Comparison of ENCODE assay signal across 8 mouse cellular contexts in genomic region chr7:45103652-45104180, GRCm38 (mm10). TPM values are rescaled to one million over a fixed set of nuclear protein-coding genes. Genes with fewer than 3 reads are reported as not detected.
A peak's percentile ranks its signal among the peaks of the same experiment; 100 is the strongest.
DNase-seq lines count a peak whose midpoint lies in the region; ATAC-seq and TF ChIP-seq lines count a peak whose summit lies in the region.

Gene Fcgrt (minus strand): TSS chr7:45103851.

- H3K4me3 ChIP-seq in embryonic facial prominence, embryonic 12.5 days, result peak within 1 kb of the TSS; percentile 20; the same call in 1 of the 2 replicates
- peak within 1 kb of the TSS; percentile 45 for H3K4me3 ChIP-seq in heart, embryonic 15.5 days
- H3K4me3 ChIP-seq in liver, embryonic 14.5 days (ENCODE audit: insufficient read depth in 1 of 2, low read depth in 2 of 2, low read length in 2 of 2), result peak within 1 kb of the TSS; percentile 30 to 34
- no peak within 1 kb of the TSS; the same call in 1 of the 2 replicates for H3K4me3 ChIP-seq in neural tube, embryonic 12.5 days

- no peaks in the 10 kb centered on the region for H3K9me3 ChIP-seq in embryonic facial prominence, embryonic 12.5 days
- no peaks in the 10 kb centered on the region for H3K9me3 ChIP-seq in heart, embryonic 15.5 days (replicated peaks)
- H3K9me3 ChIP-seq in liver, embryonic 14.5 days (ENCODE audit: control insufficient read depth, low read length), result no peaks in the 10 kb centered on the region
- no peaks in the 10 kb centered on the region for H3K9me3 ChIP-seq in neural tube, embryonic 12.5 days

- no peak for TF ChIP-seq CTCF in liver, embryonic 14.5 days (IDR thresholded peaks at IDR 0.05; ENCODE audit: low read depth)

- no peaks in the 10 kb centered on the region for H3K36me3 ChIP-seq in embryonic facial prominence, embryonic 12.5 days
- no peaks in the 10 kb centered on the region for H3K36me3 ChIP-seq in heart, embryonic 15.5 days
- no peaks in the 10 kb centered on the region for H3K36me3 ChIP-seq in liver, embryonic 14.5 days (replicated peaks; ENCODE audit: control insufficient read depth, insufficient read depth, low read depth)
- no peaks in the 10 kb centered on the region for H3K36me3 ChIP-seq in neural tube, embryonic 12.5 days

- H3K4me2 ChIP-seq in embryonic facial prominence, embryonic 12.5 days (replicated peaks), result peak within 1 kb of the TSS; percentile 36
- H3K4me2 ChIP-seq in heart, embryonic 15.5 days, result peak within 1 kb of the TSS; percentile 62
- peak within 1 kb of the TSS; percentile 53 for H3K4me2 ChIP-seq in liver, embryonic 14.5 days (ENCODE audit: low read depth)
- H3K4me2 ChIP-seq in neural tube, embryonic 12.5 days (replicated peaks), result no peak within 1 kb of the TSS; the same call in 1 of the 2 replicates

- WGBS in embryonic facial prominence, embryonic 12.5 days, result 48% methylated on average over 7 of the region's 7 CpGs
- 23% methylated on average over 7 of the region's 7 CpGs for WGBS in heart, embryonic 15.5 days
- WGBS in liver, embryonic 14.5 days (ENCODE audit: insufficient replicate concordance), result 39% methylated on average over 7 of the region's 7 CpGs
- WGBS in neural tube, embryonic 12.5 days, result 77% methylated on average over 7 of the region's 7 CpGs

- peak; percentile 82; the same call in 1 of the 2 replicates for ATAC-seq in embryonic facial prominence, embryonic 12.5 days (ENCODE audit: insufficient number of reproducible peaks, insufficient read depth, low FRiP score, low TSS enrichment)
- peak; percentile 95 for ATAC-seq in heart, embryonic 15.5 days (replicated peaks; ENCODE audit: insufficient number of reproducible peaks, insufficient read depth, low FRiP score, low read depth)
- peak; percentile 77 for ATAC-seq in liver, embryonic 14.5 days (ENCODE audit: insufficient read depth)
- no peak for ATAC-seq in neural tube, embryonic 12.5 days (ENCODE audit: low FRiP score, low read depth)

- no peak for TF ChIP-seq EP300 in liver, embryonic 14.5 days (IDR thresholded peaks at IDR 0.05; ENCODE audit: low read depth)

- H3K27ac ChIP-seq in embryonic facial prominence, embryonic 12.5 days, result peak within 1 kb of the TSS; percentile 90
- peak within 1 kb of the TSS; percentile 87 for H3K27ac ChIP-seq in heart, embryonic 15.5 days
- no peak within 1 kb of the TSS for H3K27ac ChIP-seq in liver, embryonic 14.5 days
- no peak within 1 kb of the TSS for H3K27ac ChIP-seq in neural tube, embryonic 12.5 days

- no peaks in the 10 kb centered on the region for H3K27me3 ChIP-seq in embryonic facial prominence, embryonic 12.5 days
- H3K27me3 ChIP-seq in heart, embryonic 15.5 days, result no peaks in the 10 kb centered on the region
- no peaks in the 10 kb centered on the region for H3K27me3 ChIP-seq in liver, embryonic 14.5 days (ENCODE audit: control insufficient read depth, insufficient read depth, low read length)
- H3K27me3 ChIP-seq in neural tube, embryonic 12.5 days (replicated peaks), result no peaks in the 10 kb centered on the region

- peak within 1 kb of the TSS; percentile 49; the same call in 1 of the 2 replicates for H3K9ac ChIP-seq in embryonic facial prominence, embryonic 12.5 days
- peak within 1 kb of the TSS; percentile 51 for H3K9ac ChIP-seq in heart, embryonic 15.5 days
- no peak within 1 kb of the TSS for H3K9ac ChIP-seq in liver, embryonic 14.5 days (replicated peaks)
- H3K9ac ChIP-seq in neural tube, embryonic 12.5 days, result no peak within 1 kb of the TSS

- H3K4me1 ChIP-seq in embryonic facial prominence, embryonic 12.5 days, result peaks cover 21% of the 10 kb centered on the region
- H3K4me1 ChIP-seq in heart, embryonic 15.5 days (replicated peaks), result peaks cover 26% of the 10 kb centered on the region
- peaks cover 0 to 5% of the 10 kb centered on the region in 2 experiments; a peak in 2 of 4 replicates for H3K4me1 ChIP-seq in liver, embryonic 14.5 days (replicated peaks; ENCODE audit: control insufficient read depth in 2 of 2, insufficient read depth in 2 of 2, low read length in 1 of 2)
- peaks cover 7% of the 10 kb centered on the region; the same call in 1 of the 2 replicates for H3K4me1 ChIP-seq in neural tube, embryonic 12.5 days

- peak; percentile 74 to 80 for DNase-seq in right cerebral cortex, postnatal 10 days (ENCODE audit: low spot score in 2 of 2)
- no peak for DNase-seq in right cerebral cortex, postnatal 14 days
- DNase-seq in kidney, postnatal 14 days, result peak; percentile 96
- no peak for DNase-seq in liver, embryonic 14.5 days (ENCODE audit: low read depth in 3 of 3, low spot score in 3 of 3)
- no peak for DNase-seq in retina, embryonic 14.5 days (ENCODE audit: low spot score)

RNA-seq across cellular contexts. Expression of gene Fcgrt, which starts in this region (rescaled TPM):
- 25.8 and 26.0 TPM in 2 replicates for polyA plus RNA-seq in embryonic facial prominence, embryonic 12.5 days (2016; fragmentation: Nextera tagmentation; extraction: Ambion mirVana)
- 52.5 and 62.7 TPM in 2 replicates for polyA plus RNA-seq in heart, embryonic 15.5 days (2015; fragmentation: Nextera tagmentation; extraction: Ambion mirVana)
- 14.9 and 16.3 TPM in 2 replicates for polyA plus RNA-seq in liver, embryonic 14.5 days (2012; rRNA removed)
- 35.5 and 35.6 TPM in 2 replicates for polyA plus RNA-seq in liver, embryonic 14.5 days (2014; fragmentation: Nextera tagmentation; extraction: Ambion mirVana)
- polyA plus RNA-seq in neural tube, embryonic 12.5 days (2016; fragmentation: Nextera tagmentation; extraction: Ambion mirVana), result 14.1 and 15.7 TPM in 2 replicates

Comparison
In these comparisons a context has a peak if more than half of its experiments do, and no peak if none do; other contexts are left out.
1. DNase-seq: peak in right cerebral cortex, postnatal 10 days (2 of 2) and kidney, postnatal 14 days (single experiment); none in right cerebral cortex, postnatal 14 days (single experiment), liver, embryonic 14.5 days (0 of 3) and retina, embryonic 14.5 days (single experiment).
2. H3K27ac ChIP-seq: peak in embryonic facial prominence, embryonic 12.5 days (single experiment) and heart, embryonic 15.5 days (single experiment); none in liver, embryonic 14.5 days (single experiment) and neural tube, embryonic 12.5 days (single experiment).
3. H3K9ac ChIP-seq: peak in embryonic facial prominence, embryonic 12.5 days (single experiment) and heart, embryonic 15.5 days (single experiment); none in liver, embryonic 14.5 days (single experiment) and neural tube, embryonic 12.5 days (single experiment).